Mouse (Mus musculus) intestine, postnatal 0 days (tissue): Measurements from ENCODE around the gene Ppp2r3a. TPM values are rescaled to one million over a fixed set of nuclear protein-coding genes. Genes with fewer than 3 reads are reported as not detected.

Experiments
- ATAC-seq: fragments of 200-750 bp; cut with Nextera tagmentation; 2 replicates; pipeline ENCODE4 v1.8.0; 2017; ENCODE audit warnings: mild to moderate bottlenecking, moderate TSS enrichment, moderate library complexity
- H3K27ac ChIP-seq: fragments of 300-500 bp; sonication (generic); 2 replicates; pipeline ENCODE4 v1.5.1; 2014; ENCODE audit warnings: mild to moderate bottlenecking, low read depth, low read length, moderate library complexity
- H3K27me3 ChIP-seq: fragments of 300-500 bp; sonication (generic); replicated peaks from 2 replicates; pipeline ENCODE4 v1.6.1; 2014; ENCODE audit warnings: low read length, mixed read lengths; ENCODE audit not compliant: control insufficient read depth, insufficient read depth
- H3K36me3 ChIP-seq: fragments of 300-500 bp; sonication (generic); 2 replicates; pipeline ENCODE4 v1.6.1; 2014; ENCODE audit warnings: mild to moderate bottlenecking, moderate library complexity; ENCODE audit not compliant: control insufficient read depth, insufficient read depth
- H3K4me1 ChIP-seq: fragments of 300-500 bp; sonication (generic); replicated peaks from 2 replicates; pipeline ENCODE4 v1.6.1; 2014; ENCODE audit warnings: antibody characterized with exemption, low read length, mixed read lengths; ENCODE audit not compliant: control insufficient read depth, insufficient read depth
- H3K4me2 ChIP-seq: fragments of 300-500 bp; sonication (generic); replicated peaks from 2 replicates; pipeline ENCODE4 v1.6.1; 2014; ENCODE audit warnings: low read depth, mild to moderate bottlenecking, moderate library complexity
- H3K4me3 ChIP-seq: fragments of 300-500 bp; sonication (generic); 2 replicates; pipeline ENCODE4 v1.5.1; 2014; ENCODE audit warnings: low read depth, low read length
- H3K9ac ChIP-seq: fragments of 300-500 bp; sonication (generic); 2 replicates; pipeline ENCODE4 v1.6.1; 2014; ENCODE audit warnings: mild to moderate bottlenecking, low read depth, low read length
- H3K9me3 ChIP-seq: fragments of 300-500 bp; sonication (generic); 2 replicates; pipeline ENCODE4 v1.6.1; 2016; ENCODE audit warnings: mixed run types; ENCODE audit not compliant: control insufficient read depth
- CTCF ChIP-seq: sonication (generic); IDR thresholded peaks from 2 replicates; pipeline ENCODE4 v1.5.1; 2016; ENCODE audit warnings: low read depth, mild to moderate bottlenecking, control low read depth, antibody characterized with exemption, moderate library complexity
- WGBS: fragments of 180-500 bp; shearing (Covaris S2); extraction: QIAGEN DNeasy Blood & Tissue Kit; methylation state at CpG from one replicate; pipeline ENCODE4 v1.1.7; 2014; 5-methylcytosine and 5-hydroxymethylcytosine counted together
- polyA plus RNA-seq: library from polyadenylated mRNA; unstranded; fragments of >200 nt; fragmentation: Nextera tagmentation; extraction: Ambion mirVana; gene quantifications from 2 replicates; pipeline ENCODE4 v1.2.1, GENCODE M21; 2015

Ppp2r3a gene
- polyA plus RNA-seq, 1 experiment from 2014 or later, result 4.5 TPM

GRCm38 (mm10) chr9:101110013-101110412 is 141.6 kb downstream of the Ppp2r3a start:
- TF ChIP-seq CTCF, result no peak
- Histone ChIP-seq H3K36me3 (peaks cover 7% of the 10 kb centered on the region; the same call in 1 of the 2 replicates), H3K9ac (no peak overlapping the region), H3K27me3 (no peaks in the 10 kb centered on the region), H3K9me3 (no peaks in the 10 kb centered on the region), H3K4me3 (no peak overlapping the region), H3K4me1 (0 out of 2 replicates have a peak, but pooled peaks cover 4% of the 10 kb centered on the region), H3K4me2 (no peak overlapping the region), H3K27ac (0 out of 2 replicates have a peak overlapping the region, but pooled peaks have one; percentile 2)
- peak; percentile 70 for ATAC-seq
- 11% methylated on average over 3 of the region's 3 CpGs for WGBS

- TF ChIP-seq CTCF, result no peak
- H3K4me2 ChIP-seq, result no peak overlapping the region
- H3K9me3 ChIP-seq, result no peaks in the 10 kb centered on the region
- no peak overlapping the region for H3K27ac ChIP-seq
- H3K4me1 ChIP-seq, result 0 out of 2 replicates have a peak, but pooled peaks cover 4% of the 10 kb centered on the region
- no peak overlapping the region for H3K4me3 ChIP-seq
- no peak overlapping the region for H3K9ac ChIP-seq
- H3K36me3 ChIP-seq, result peaks cover 11% of the 10 kb centered on the region; the same call in 1 of the 2 replicates
- no peak for ATAC-seq
- H3K27me3 ChIP-seq, result no peaks in the 10 kb centered on the region
- 83% methylated on average over 3 of the region's 3 CpGs for WGBS
Observed at GRCm38 (mm10) chr9:101107386-101107785, 144.2 kb downstream of the Ppp2r3a start.

GRCm38 (mm10) chr9:101105735-101106134 is 145.9 kb downstream of the Ppp2r3a start:
- H3K9ac ChIP-seq, result no peak overlapping the region
- no peak for TF ChIP-seq CTCF
- H3K4me1 ChIP-seq, result 0 out of 2 replicates have a peak, but pooled peaks cover 4% of the 10 kb centered on the region
- no peaks in the 10 kb centered on the region for H3K27me3 ChIP-seq
- H3K4me3 ChIP-seq, result no peak overlapping the region
- ATAC-seq, result no peak
- no peaks in the 10 kb centered on the region for H3K9me3 ChIP-seq
- H3K36me3 ChIP-seq, result peaks cover 22% of the 10 kb centered on the region
- H3K4me2 ChIP-seq, result no peak overlapping the region
- 96% methylated on average over 6 of the region's 6 CpGs for WGBS
- H3K27ac ChIP-seq, result no peak overlapping the region

- Histone ChIP-seq H3K4me1 (0 out of 2 replicates have a peak, but pooled peaks cover 3% of the 10 kb centered on the region), H3K27me3 (no peaks in the 10 kb centered on the region), H3K4me2 (no peak overlapping the region), H3K4me3 (no peak overlapping the region), H3K9me3 (no peaks in the 10 kb centered on the region), H3K9ac (no peak overlapping the region), H3K27ac (no peak overlapping the region), H3K36me3 (peaks cover 22% of the 10 kb centered on the region)
- WGBS, result 91% methylated on average over 11 of the region's 11 CpGs
- TF ChIP-seq CTCF, result no peak
- ATAC-seq, result no peak
Observed at GRCm38 (mm10) chr9:101104931-101105330, 146.7 kb downstream of the Ppp2r3a start.

- TF ChIP-seq CTCF, result no peak
- Histone ChIP-seq H3K4me3 (no peak overlapping the region), H3K27ac (peak overlapping the region; percentile 71), H3K36me3 (peaks cover 22% of the 10 kb centered on the region), H3K4me2 (no peak overlapping the region; the same call in 1 of the 2 replicates), H3K27me3 (no peaks in the 10 kb centered on the region), H3K9me3 (no peaks in the 10 kb centered on the region), H3K9ac (no peak overlapping the region), H3K4me1 (no peaks in the 10 kb centered on the region)
- peak; percentile 77 for ATAC-seq
- 41% methylated on average over 3 of the region's 3 CpGs for WGBS
Observed at GRCm38 (mm10) chr9:101102288-101102687, 149.3 kb downstream of the Ppp2r3a start.

- no peak for ATAC-seq
- Histone ChIP-seq H3K27ac (peak overlapping the region; percentile 71), H3K9ac (no peak overlapping the region), H3K4me1 (no peaks in the 10 kb centered on the region), H3K36me3 (peaks cover 22% of the 10 kb centered on the region), H3K27me3 (no peaks in the 10 kb centered on the region), H3K4me3 (no peak overlapping the region), H3K9me3 (no peaks in the 10 kb centered on the region), H3K4me2 (no peak overlapping the region)
- WGBS, result 84% methylated on average over 8 of the region's 8 CpGs
- TF ChIP-seq CTCF, result no peak
Observed at GRCm38 (mm10) chr9:101101547-101101946, 150.0 kb downstream of the Ppp2r3a start.

GRCm38 (mm10) chr9:101100163-101100562 is 151.4 kb downstream of the Ppp2r3a start:
- Histone ChIP-seq H3K4me2 (no peak overlapping the region), H3K27me3 (no peaks in the 10 kb centered on the region), H3K9me3 (no peaks in the 10 kb centered on the region), H3K4me3 (no peak overlapping the region), H3K27ac (no peak overlapping the region), H3K36me3 (peaks cover 16% of the 10 kb centered on the region), H3K4me1 (no peaks in the 10 kb centered on the region), H3K9ac (no peak overlapping the region)
- no peak for TF ChIP-seq CTCF
- ATAC-seq, result no peak
- 75% methylated on average over 3 of the region's 3 CpGs for WGBS
